Mouse (Mus musculus) bone marrow, adult 2 months (tissue): ENCODE results near the gene Usp2.

Experiments
- CTCF ChIP-seq: fragments of 200-500 bp; IDR thresholded peaks from 2 replicates; pipeline ENCODE4 v1.5.1; 2011; ENCODE audit warnings: low read length, control low read depth; ENCODE audit not compliant: control insufficient read depth, insufficient read depth
- POLR2A ChIP-seq: fragments of 200-500 bp; IDR thresholded peaks from 2 replicates; pipeline ENCODE4 v1.6.1; 2011; ENCODE audit warnings: low read depth, mild to moderate bottlenecking, control low read depth, low read length, borderline replicate concordance; ENCODE audit not compliant: control insufficient read depth

GRCm38 (mm10) chr9:44104881-44105280, 38.1 kb downstream of the Usp2 start:
- no peak for TF ChIP-seq POLR2A
- no peak for TF ChIP-seq CTCF
